Mouse (Mus musculus) ES-E14 (cell line): Measurements from ENCODE around the gene Dync2li1. TPM values are rescaled to one million over a fixed set of nuclear protein-coding genes. Genes with fewer than 3 reads are reported as not detected.

Source experiments
- DNase-seq: peaks from one replicate; pipeline ENCODE4 v3.0.0-alpha.2; 2013; ENCODE audit warnings: low read depth, low spot score
- H3K27ac ChIP-seq: 2 replicates; pipeline ENCODE4 v1.5.1; 2012; ENCODE audit warnings: low read depth, mild to moderate bottlenecking, low read length, moderate library complexity, mixed read lengths; ENCODE audit not compliant: poor library complexity, insufficient read depth, severe bottlenecking
- H3K36me3 ChIP-seq: 2 replicates; pipeline ENCODE4 v1.6.1; 2012; ENCODE audit warnings: mild to moderate bottlenecking, low read length, moderate library complexity, mixed read lengths; ENCODE audit not compliant: control insufficient read depth, poor library complexity, insufficient read depth, severe bottlenecking
- H3K4me1 ChIP-seq, 2 experiments: fragments of 150-350 bp in 1 of 2; sonication (generic) in 1 of 2; 2 replicates each; pipeline ENCODE4 v1.6.1; 2012; ENCODE audit warnings: low read length in 2 of 2, mild to moderate bottlenecking in 1 of 2, mixed read lengths in 1 of 2; ENCODE audit not compliant: control insufficient read depth in 2 of 2, insufficient read depth in 2 of 2, poor library complexity in 1 of 2
- H3K4me3 ChIP-seq, 2 experiments: fragments of 150-350 bp in 1 of 2; sonication (generic) in 1 of 2; 2 replicates each; pipeline ENCODE4 v1.5.1; 2012; ENCODE audit warnings: low read length in 2 of 2, low read depth in 1 of 2, mild to moderate bottlenecking in 1 of 2, mixed read lengths in 1 of 2; ENCODE audit not compliant: insufficient read depth in 1 of 2, poor library complexity in 1 of 2, severe bottlenecking in 1 of 2
- H3K9ac ChIP-seq: 2 replicates; pipeline ENCODE4 v1.6.1; 2012; ENCODE audit warnings: low read depth, mild to moderate bottlenecking, low read length, mixed read lengths; ENCODE audit not compliant: poor library complexity, insufficient read depth, severe bottlenecking
- H3K9me3 ChIP-seq: fragments of 150-350 bp; sonication (generic); 2 replicates; pipeline ENCODE4 v1.6.1; 2012; ENCODE audit warnings: low read depth, mild to moderate bottlenecking, low read length; ENCODE audit not compliant: control insufficient read depth, insufficient read depth
- CHD2 ChIP-seq: IDR thresholded peaks from 2 replicates; pipeline ENCODE4 v1.6.1; 2014; ENCODE audit warnings: mild to moderate bottlenecking, low read depth, low read length, inconsistent platforms
- HCFC1 ChIP-seq: IDR thresholded peaks from 2 replicates; pipeline ENCODE4 v1.6.1; 2012; ENCODE audit warnings: low read length, inconsistent platforms, borderline replicate concordance; ENCODE audit not compliant: insufficient read depth
- MAFK ChIP-seq: IDR thresholded peaks from 2 replicates; pipeline ENCODE4 v1.6.1; 2014; ENCODE audit warnings: mild to moderate bottlenecking, low read depth, low read length, inconsistent platforms; ENCODE audit not compliant: insufficient read depth
- ZC3H11A ChIP-seq: IDR thresholded peaks from 2 replicates; pipeline ENCODE4 v1.6.1; 2012; ENCODE audit warnings: low read depth, mild to moderate bottlenecking, inconsistent platforms, low read length, borderline replicate concordance
- ZNF384 ChIP-seq: IDR thresholded peaks from 2 replicates; pipeline ENCODE4 v1.6.1; 2012; ENCODE audit warnings: low read depth, low read length, inconsistent platforms
- in situ Hi-C, 2 experiments: fragments of 600-800 bp; cut with MboI; formaldehyde crosslinking; loops; one replicate each; pipeline ENCODE4 v1.15.1; 2025; ENCODE audit warnings: low sequenced_read_pairs in 2 of 2, inconsistent platforms in 1 of 2; ENCODE audit not compliant: unreplicated experiment in 2 of 2
- total RNA-seq: library from RNA; depleted of rRNA; stranded (reverse); fragments of 300-350 nt; gene quantifications from 2 replicates; pipeline ENCODE4 v1.2.3, GENCODE M21; 2012

The Dync2li1 gene
- total RNA-seq, 1 experiment, result 5.9 TPM

DNA sequence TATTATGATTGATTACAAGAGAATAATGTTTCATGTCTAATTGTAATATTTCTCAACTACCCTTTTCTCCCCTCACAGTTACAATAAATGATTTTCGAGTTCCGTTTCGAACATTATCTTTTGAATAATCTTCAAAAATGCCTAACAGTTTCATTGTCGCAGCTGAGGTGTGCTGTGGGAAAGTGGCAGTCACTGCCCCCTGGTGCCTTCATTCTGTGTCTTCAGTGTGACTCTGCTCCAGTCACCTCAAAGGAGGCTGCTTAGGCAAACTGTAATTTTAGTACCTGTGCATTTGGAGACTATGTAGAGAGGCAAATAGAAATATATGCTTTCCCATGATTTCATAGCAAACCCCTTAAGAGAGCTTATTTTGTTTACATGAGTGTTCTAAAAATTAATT lies 4.3 kb upstream of the Dync2li1 start:
- H3K27ac ChIP-seq, result no peak overlapping the region
- no peak for DNase-seq
- peaks cover 0 to 2% of the 10 kb centered on the region in 2 experiments; a peak in 2 of 4 replicates for H3K4me1 ChIP-seq
- no peaks in the 10 kb centered on the region for H3K9me3 ChIP-seq
- H3K36me3 ChIP-seq, result no peaks in the 10 kb centered on the region
- TF ChIP-seq ZNF384, result no peak
- TF ChIP-seq HCFC1, result no peak
- no peak for TF ChIP-seq ZC3H11A
- TF ChIP-seq MAFK, result no peak
- no peak for TF ChIP-seq CHD2
- H3K9ac ChIP-seq, result no peak overlapping the region
- in situ Hi-C loops, result no loop called here
- no peak overlapping the region for H3K4me3 ChIP-seq

DNA sequence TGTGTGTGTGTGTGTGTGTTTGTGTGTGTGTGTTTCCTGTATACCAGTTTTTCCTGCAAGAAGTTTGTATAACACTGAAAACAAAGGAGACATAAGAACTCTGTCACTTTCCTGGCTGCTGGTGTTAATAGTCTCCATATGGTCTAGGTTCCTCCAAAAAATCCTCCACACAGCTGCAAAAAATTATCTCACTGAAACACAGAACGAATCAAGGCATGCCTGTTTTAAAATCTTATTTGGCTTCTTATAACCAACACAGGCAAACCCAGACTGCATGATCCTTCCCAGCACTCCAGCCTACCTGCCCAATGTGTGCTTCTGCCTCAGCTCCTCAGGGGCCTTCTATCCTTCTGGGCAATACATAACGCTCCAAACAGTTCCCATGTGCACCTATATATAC lies 3.4 kb upstream of the Dync2li1 start:
- Histone ChIP-seq H3K27ac (no peak overlapping the region), H3K4me1 (peaks cover 0 to 2% of the 10 kb centered on the region in 2 experiments; a peak in 2 of 4 replicates), H3K9ac (no peak overlapping the region), H3K36me3 (no peaks in the 10 kb centered on the region), H3K9me3 (no peaks in the 10 kb centered on the region), H3K4me3 (no peak overlapping the region)
- no peak for TF ChIP-seq ZC3H11A
- TF ChIP-seq CHD2, result no peak
- TF ChIP-seq MAFK, result no peak
- no peak for TF ChIP-seq ZNF384
- no peak for TF ChIP-seq HCFC1
- in situ Hi-C loops, result no loop called here
- DNase-seq, result no peak

DNA sequence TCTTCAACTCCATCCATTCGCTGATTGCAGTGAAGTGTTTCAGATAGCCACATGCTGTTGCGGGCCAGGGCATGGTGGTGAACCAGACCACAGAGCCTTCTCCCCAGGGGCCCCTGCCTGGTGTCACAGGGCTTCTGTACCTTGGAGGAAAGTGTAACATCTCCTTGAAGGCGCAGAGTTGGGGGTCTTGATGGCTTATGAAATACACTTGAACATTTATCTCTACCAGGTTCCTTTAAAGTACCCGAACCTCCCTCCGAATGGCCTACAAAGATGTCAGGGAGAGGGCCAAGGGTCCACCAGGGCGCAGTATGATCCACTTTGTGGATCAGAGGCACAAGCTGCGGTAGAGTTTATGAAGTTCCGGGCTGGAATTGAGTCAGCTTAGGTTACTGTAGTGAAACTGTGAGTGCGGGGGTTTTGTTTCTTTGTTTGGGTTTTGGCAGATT lies 585 bp downstream of the Dync2li1 start:
- Histone ChIP-seq H3K9ac (no peak overlapping the region), H3K27ac (no peak overlapping the region), H3K36me3 (no peaks in the 10 kb centered on the region), H3K4me1 (no peaks in the 10 kb centered on the region), H3K9me3 (no peaks in the 10 kb centered on the region), H3K4me3 (peak overlapping the region; percentile 31 to 88)
- in situ Hi-C loops, result no loop called here
- TF ChIP-seq MAFK (no peak), HCFC1 (no peak), ZNF384 (no peak), ZC3H11A (no peak), CHD2 (no peak)
- no peak for DNase-seq

DNA sequence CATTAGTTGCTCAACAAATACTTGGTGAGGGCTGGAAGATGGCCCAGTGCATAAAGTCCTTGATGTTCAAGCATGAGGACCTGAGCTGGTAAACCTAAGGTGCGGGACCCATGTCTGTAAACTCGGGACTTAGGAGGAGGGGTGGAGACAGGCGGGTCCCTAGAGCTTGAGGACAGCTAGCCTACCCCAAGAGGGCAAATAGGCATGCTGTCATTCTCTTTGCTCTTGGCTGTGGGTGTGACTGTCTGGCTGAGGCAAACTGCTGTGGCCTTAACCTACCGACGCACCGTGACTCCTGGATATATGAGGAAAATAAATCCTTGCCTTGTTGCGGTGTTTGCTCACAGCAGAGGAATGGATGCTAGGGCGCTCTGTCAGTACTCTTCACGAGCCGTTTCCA lies 1.4 kb downstream of the Dync2li1 start:
- DNase-seq, result no peak
- in situ Hi-C loops, result no loop called here
- TF ChIP-seq CHD2 (no peak), ZNF384 (no peak), HCFC1 (no peak), MAFK (no peak), ZC3H11A (no peak)
- no peak overlapping the region for H3K27ac ChIP-seq
- no peak overlapping the region for H3K4me3 ChIP-seq
- H3K9ac ChIP-seq, result no peak overlapping the region
- no peaks in the 10 kb centered on the region for H3K36me3 ChIP-seq
- no peaks in the 10 kb centered on the region for H3K4me1 ChIP-seq
- H3K9me3 ChIP-seq, result no peaks in the 10 kb centered on the region

DNA sequence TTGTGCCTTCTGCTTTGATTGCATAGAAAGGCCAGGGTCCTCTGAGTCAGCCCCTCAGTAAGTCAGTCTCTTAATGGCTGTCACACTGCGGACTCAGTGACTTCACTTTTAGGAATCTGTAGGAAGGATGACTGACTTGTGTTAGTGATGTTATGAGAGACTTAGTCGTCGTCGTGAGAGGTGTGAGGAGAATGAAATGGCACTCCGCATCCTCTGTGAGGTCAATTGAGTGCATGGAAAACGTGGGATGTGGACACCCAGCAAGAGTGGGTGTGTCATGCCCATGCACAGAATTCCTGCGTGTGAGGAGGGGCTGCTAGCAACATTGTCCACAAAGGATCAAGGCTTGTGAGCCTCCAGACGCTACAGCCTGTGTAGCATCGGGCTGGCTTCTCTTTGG lies 2.3 kb downstream of the Dync2li1 start:
- H3K4me3 ChIP-seq, result no peak overlapping the region
- H3K4me1 ChIP-seq, result peaks cover 0 to 2% of the 10 kb centered on the region in 2 experiments; a peak in 1 of 4 replicates
- no peaks in the 10 kb centered on the region for H3K36me3 ChIP-seq
- no peak for DNase-seq
- H3K27ac ChIP-seq, result no peak overlapping the region
- H3K9ac ChIP-seq, result no peak overlapping the region
- no peaks in the 10 kb centered on the region for H3K9me3 ChIP-seq
- in situ Hi-C loops, result no loop called here
- TF ChIP-seq CHD2 (no peak), HCFC1 (no peak), ZC3H11A (no peak), MAFK (no peak), ZNF384 (no peak)
